Mouse (Mus musculus): ENCODE measurements around the gene Gm10424.
"Not testable (repeated sequence)": the region's sequence is repeated elsewhere in the genome, so short reads cannot be mapped to it uniquely, and the experiment has no call there.

The Gm10424 gene

DNA sequence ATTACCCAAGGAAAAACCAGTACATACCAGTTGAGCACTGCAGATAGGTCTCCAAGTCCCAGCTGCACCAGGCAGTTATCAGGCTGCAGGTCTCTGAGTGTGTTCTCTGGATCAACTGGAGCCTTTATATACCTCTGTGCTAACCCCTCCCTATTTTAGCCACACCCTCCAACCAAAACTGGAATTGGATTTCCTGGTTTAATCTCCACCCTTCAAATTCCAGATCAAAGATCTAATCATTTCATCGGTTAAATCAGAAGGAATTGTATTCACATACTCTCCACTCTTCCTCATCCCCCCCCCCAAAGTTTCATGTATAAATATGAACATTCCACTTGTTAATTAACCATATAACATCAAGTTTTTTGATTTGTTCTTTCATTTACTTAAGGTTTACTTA lies at the start of gene Gm10424:
TSS of gene Gm10424 (minus strand) at position 101 of the 400 bp plus-strand sequence.
- in situ Hi-C loops (cut with MseI, MboI), result not testable (repeated sequence)

DNA sequence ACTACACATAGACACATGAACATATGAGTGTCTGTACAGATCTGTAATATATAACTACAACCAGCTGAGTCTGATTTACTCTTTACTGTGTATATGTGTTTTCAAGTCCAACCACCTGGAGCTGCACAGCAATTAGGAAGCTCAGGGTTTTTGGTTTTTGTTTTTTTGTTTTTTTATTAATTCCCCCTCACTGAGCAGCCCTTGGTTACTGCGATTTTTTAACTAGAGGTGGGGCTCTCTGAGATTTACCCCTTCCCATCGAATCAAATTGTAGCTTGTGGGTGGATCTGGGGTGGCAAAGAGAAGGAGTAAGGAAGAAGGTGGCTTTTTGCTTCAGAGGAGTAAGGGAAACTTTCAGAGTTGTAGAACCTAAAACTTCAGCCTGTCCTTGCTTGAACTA lies 33.0 kb upstream of the Gm10424 start, which contains the start of gene Gm3259:
TSS of gene Gm3259 (plus strand) at position 301 of the 400 bp plus-strand sequence.
- in situ Hi-C loops (cut with MseI, MboI), result not testable (repeated sequence)
